In the genomic region with DNA sequence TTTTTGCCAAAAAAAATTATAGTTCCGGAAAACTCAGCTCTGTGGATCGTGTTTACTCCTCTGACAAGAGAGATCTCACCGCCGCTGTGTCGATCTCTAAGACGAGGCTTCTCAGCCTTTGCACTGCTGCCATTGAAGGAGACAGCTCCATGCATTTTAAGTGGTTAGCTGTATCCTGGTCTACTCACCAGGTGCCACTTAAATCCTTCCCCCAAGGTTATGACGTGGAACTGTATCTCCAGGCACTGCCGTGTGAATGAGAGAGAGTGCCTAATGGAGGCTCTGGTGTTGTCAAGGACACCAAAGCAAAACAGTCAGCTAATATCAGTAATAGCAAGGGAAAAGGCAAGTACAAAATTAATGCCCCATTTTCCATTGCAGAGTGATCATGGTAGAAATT, we compare ENCODE assay signal across 25 mouse cellular contexts.
DNase-seq lines count a peak whose midpoint lies in the region; ATAC-seq lines count a peak whose summit lies in the region.
"Had no signal": no experiment of that assay in that cellular context is flagged by ENCODE, and none has a peak within 500 bp of the region (broad histone marks: within the 10 kb centered on the region; RNA-seq: fewer than 3 reads in every experiment).

No protein-coding gene starts in this region.

- H3K4me1 ChIP-seq in forebrain, embryonic 12.5 days, result peaks cover 20% of the 10 kb centered on the region
- 0 out of 2 replicates have a peak, but pooled peaks cover 2% of the 10 kb centered on the region for H3K4me1 ChIP-seq in forebrain, embryonic 11.5 days (replicated peaks; ENCODE audit: control insufficient read depth, insufficient read depth, low read length)
- no peaks in the 10 kb centered on the region for H3K4me1 ChIP-seq in heart, embryonic 10.5 days
- H3K4me1 ChIP-seq: heart, embryonic 15.5 days; limb, embryonic 15.5 days; lung, embryonic 15.5 days had no signal

- WGBS in forebrain, embryonic 12.5 days, result 74% methylated on average over 8 of the region's 8 CpGs
- WGBS in forebrain, embryonic 11.5 days, result 79% methylated on average over 8 of the region's 8 CpGs
- 79% methylated on average over 8 of the region's 8 CpGs for WGBS in heart, embryonic 10.5 days

- no peak overlapping the region for H3K27ac ChIP-seq in forebrain, embryonic 12.5 days
- no peak overlapping the region for H3K27ac ChIP-seq in forebrain, embryonic 11.5 days (ENCODE audit: low read depth, low read length)
- H3K27ac ChIP-seq in heart, embryonic 10.5 days, result no peak overlapping the region
- H3K27ac ChIP-seq: embryonic facial prominence, embryonic 10.5 days; heart, embryonic 15.5 days; limb, embryonic 15.5 days; liver, embryonic 14.5 days; lung, embryonic 15.5 days; macrophage; neural tube, embryonic 15.5 days had no signal

- no peak for DNase-seq in forebrain, embryonic 11.5 days (ENCODE audit: low spot score)
- peak; percentile 5 for DNase-seq in layer of hippocampus, adult 11-12 months (ENCODE audit: low spot score)
- no peak for DNase-seq in layer of hippocampus, adult 9-11 months
- DNase-seq in MN1 (ENCODE audit: low spot score), result peak; percentile 32
- peak; percentile 4 to 5 for DNase-seq in layer of hippocampus, postnatal 36 days
- DNase-seq in gastrocnemius, postnatal 25 days, result no peak
- no peak for DNase-seq in heart, embryonic 10.5 days (ENCODE audit: low spot score)
- DNase-seq: adrenal gland, postnatal 25 days; gastrocnemius, postnatal 36 days; heart, postnatal 36 days; kidney, adult 18-20 months; kidney, postnatal 4 days; left cerebral cortex, postnatal 4 days; thymus, adult 18-20 months; thymus, postnatal 36 days had no signal

- no peak overlapping the region for H3K4me3 ChIP-seq in forebrain, embryonic 12.5 days (replicated peaks)
- H3K4me3 ChIP-seq in forebrain, embryonic 11.5 days (ENCODE audit: low read depth, low read length), result no peak overlapping the region
- H3K4me3 ChIP-seq in heart, embryonic 10.5 days, result no peak overlapping the region
- H3K4me3 ChIP-seq: embryonic facial prominence, embryonic 10.5 days; heart, embryonic 15.5 days; limb, embryonic 15.5 days; lung, embryonic 15.5 days; midbrain, embryonic 12.5 days; neural tube, embryonic 15.5 days had no signal

- H3K9me3 ChIP-seq in forebrain, embryonic 12.5 days, result no peaks in the 10 kb centered on the region
- H3K9me3 ChIP-seq in forebrain, embryonic 11.5 days (ENCODE audit: control insufficient read depth, low read length), result no peaks in the 10 kb centered on the region
- H3K9me3 ChIP-seq in heart, embryonic 10.5 days, result no peaks in the 10 kb centered on the region
- H3K9me3 ChIP-seq: embryonic facial prominence, embryonic 10.5 days; heart, embryonic 15.5 days; limb, embryonic 15.5 days; lung, embryonic 15.5 days; midbrain, embryonic 12.5 days; neural tube, embryonic 15.5 days had no signal

- no peaks in the 10 kb centered on the region for H3K27me3 ChIP-seq in forebrain, embryonic 12.5 days
- no peaks in the 10 kb centered on the region for H3K27me3 ChIP-seq in forebrain, embryonic 11.5 days (ENCODE audit: control insufficient read depth, insufficient read depth, low read length)
- H3K27me3 ChIP-seq in heart, embryonic 10.5 days (ENCODE audit: insufficient read depth, poor library complexity, severe bottlenecking), result no peaks in the 10 kb centered on the region
- H3K27me3 ChIP-seq: heart, embryonic 15.5 days; limb, embryonic 15.5 days; lung, embryonic 15.5 days; midbrain, embryonic 12.5 days; neural tube, embryonic 15.5 days had no signal

- H3K4me2 ChIP-seq in forebrain, embryonic 12.5 days, result no peak overlapping the region
- H3K4me2 ChIP-seq in forebrain, embryonic 11.5 days (ENCODE audit: low read depth, low read length, severe bottlenecking), result no peak overlapping the region
- H3K4me2 ChIP-seq: heart, embryonic 15.5 days; limb, embryonic 15.5 days; lung, embryonic 15.5 days; midbrain, embryonic 12.5 days; neural tube, embryonic 15.5 days had no signal

- 0 out of 2 replicates have a peak, but pooled peaks have one; percentile 44 for ATAC-seq in forebrain, embryonic 12.5 days (ENCODE audit: low FRiP score)
- ATAC-seq in forebrain, embryonic 11.5 days (replicated peaks; ENCODE audit: low FRiP score), result no peak
- ATAC-seq: inflammation-experienced regulatory T-cells, adult 6 months had no signal

- H3K36me3 ChIP-seq in forebrain, embryonic 12.5 days (replicated peaks), result no peaks in the 10 kb centered on the region
- H3K36me3 ChIP-seq in forebrain, embryonic 11.5 days (ENCODE audit: control insufficient read depth, insufficient read depth, low read length), result no peaks in the 10 kb centered on the region
- H3K36me3 ChIP-seq in heart, embryonic 10.5 days, result no peaks in the 10 kb centered on the region
- H3K36me3 ChIP-seq: embryonic facial prominence, embryonic 10.5 days; heart, embryonic 15.5 days; limb, embryonic 15.5 days; lung, embryonic 15.5 days; midbrain, embryonic 12.5 days; neural tube, embryonic 15.5 days had no signal

- no peak overlapping the region for H3K9ac ChIP-seq in forebrain, embryonic 12.5 days
- H3K9ac ChIP-seq in forebrain, embryonic 11.5 days (ENCODE audit: low read length), result no peak overlapping the region
- H3K9ac ChIP-seq: heart, embryonic 15.5 days; limb, embryonic 15.5 days; liver, embryonic 14.5 days; lung, embryonic 15.5 days; midbrain, embryonic 12.5 days; neural tube, embryonic 15.5 days had no signal

Comparison
In these comparisons a context has a peak if more than half of its experiments do, and no peak if none do; other contexts are left out.
1. DNase-seq: peak in layer of hippocampus, adult 11-12 months (single experiment), MN1 (single experiment) and layer of hippocampus, postnatal 36 days (2 of 2); none in forebrain, embryonic 11.5 days (single experiment), layer of hippocampus, adult 9-11 months (single experiment), gastrocnemius, postnatal 25 days (single experiment) and heart, embryonic 10.5 days (single experiment).